Mouse (Mus musculus): ENCODE results near the gene Tbl2. TPM values are rescaled to one million over a fixed set of nuclear protein-coding genes. Genes with fewer than 3 reads are reported as not detected.

Tbl2 gene
- polyA plus RNA-seq, 1 experiment from 2014 or later: 13.7 TPM

DNA sequence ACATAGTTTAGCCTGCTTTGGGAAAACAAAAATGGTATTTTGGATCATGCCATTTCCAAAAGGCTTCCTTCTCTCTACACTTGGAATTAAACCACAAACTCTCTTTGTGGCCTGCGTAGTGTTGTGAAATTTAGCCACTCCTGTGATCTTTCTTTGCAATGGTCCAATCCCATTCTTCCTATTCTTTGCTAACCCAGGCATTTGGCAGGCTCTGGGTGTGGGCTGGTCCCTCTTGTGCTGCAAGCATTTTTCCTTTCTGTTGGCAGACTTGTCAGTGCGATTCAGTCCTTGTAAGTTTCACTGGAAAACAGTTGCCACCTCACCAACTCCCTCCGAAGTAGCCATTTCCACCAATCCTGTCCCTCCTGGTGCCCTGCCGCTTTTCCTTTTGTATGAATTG, 11.8 kb downstream of the Tbl2 start:
- Histone ChIP-seq H3K27me3 (no peaks in the 10 kb centered on the region), H3K4me1 (replicated peaks) (no peaks in the 10 kb centered on the region), H3K4me2 (replicated peaks) (no peak overlapping the region), H3K9me3 (no peaks in the 10 kb centered on the region), H3K4me3 (replicated peaks) (no peak overlapping the region), H3K9ac (replicated peaks) (no peak overlapping the region), H3K27ac (no peak overlapping the region), H3K36me3 (peaks cover 68% of the 10 kb centered on the region)
- no peak for ATAC-seq
- over 99% methylated on average over 4 of the region's 4 CpGs for WGBS

- Histone ChIP-seq H3K4me3 (replicated peaks) (no peak overlapping the region), H3K9me3 (no peaks in the 10 kb centered on the region), H3K4me2 (replicated peaks) (no peak overlapping the region), H3K9ac (replicated peaks) (no peak overlapping the region), H3K27ac (no peak overlapping the region), H3K4me1 (replicated peaks) (no peaks in the 10 kb centered on the region), H3K27me3 (no peaks in the 10 kb centered on the region), H3K36me3 (peaks cover 64% of the 10 kb centered on the region)
- WGBS: 94% methylated on average over 7 of the region's 7 CpGs
- ATAC-seq: no peak
Observed at GRCm38 (mm10) chr5:135161650-135162049, 12.2 kb downstream of the Tbl2 start.

DNA sequence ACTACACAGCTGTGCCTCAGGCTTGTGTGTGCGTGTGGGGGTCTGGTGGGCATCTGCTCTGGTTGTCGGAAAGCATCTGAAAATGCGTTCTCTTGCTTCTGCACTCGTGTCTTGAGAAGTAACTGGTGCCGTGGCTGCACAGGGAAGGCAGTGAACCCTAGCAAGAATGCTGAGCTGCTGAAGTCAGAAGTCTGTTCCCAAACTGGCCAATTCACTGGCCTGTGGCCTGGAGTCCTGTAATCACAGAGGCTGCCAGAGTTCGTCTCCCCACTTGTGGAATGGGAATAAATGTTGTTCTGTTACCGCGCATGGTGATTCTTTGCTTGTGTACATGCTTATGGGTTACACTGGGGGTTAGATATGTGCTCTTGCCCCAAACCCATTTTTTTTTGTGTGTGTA, 12.9 kb downstream of the Tbl2 start:
- Histone ChIP-seq H3K9me3 (no peaks in the 10 kb centered on the region), H3K4me1 (replicated peaks) (no peaks in the 10 kb centered on the region), H3K27ac (no peak overlapping the region), H3K4me3 (replicated peaks) (no peak overlapping the region), H3K36me3 (peaks cover 57% of the 10 kb centered on the region), H3K4me2 (replicated peaks) (no peak overlapping the region), H3K9ac (replicated peaks) (no peak overlapping the region), H3K27me3 (no peaks in the 10 kb centered on the region)
- 95% methylated on average over 8 of the region's 8 CpGs for WGBS
- ATAC-seq: no peak

GRCm38 (mm10) chr5:135162821-135163220, 13.4 kb downstream of the Tbl2 start:
- WGBS: 95% methylated on average over 6 of the region's 6 CpGs
- ATAC-seq: no peak
- Histone ChIP-seq H3K27me3 (no peaks in the 10 kb centered on the region), H3K9me3 (no peaks in the 10 kb centered on the region), H3K9ac (replicated peaks) (no peak overlapping the region), H3K4me2 (replicated peaks) (no peak overlapping the region), H3K4me1 (replicated peaks) (no peaks in the 10 kb centered on the region), H3K4me3 (replicated peaks) (no peak overlapping the region), H3K36me3 (peaks cover 53% of the 10 kb centered on the region), H3K27ac (no peak overlapping the region)

GRCm38 (mm10) chr5:135166909-135167308, 17.5 kb downstream of the Tbl2 start:
- 90% methylated on average over 4 of the region's 4 CpGs for WGBS

GRCm38 (mm10) chr5:135167469-135167868, 18.0 kb downstream of the Tbl2 start:
- Histone ChIP-seq H3K27me3 (no peaks in the 10 kb centered on the region), H3K9ac (replicated peaks) (no peak overlapping the region), H3K9me3 (no peaks in the 10 kb centered on the region), H3K27ac (peak overlapping the region; percentile 99), H3K36me3 (peaks cover 20% of the 10 kb centered on the region), H3K4me1 (replicated peaks) (peaks cover 14% of the 10 kb centered on the region), H3K4me2 (replicated peaks) (peak overlapping the region; percentile 73; the same call in 1 of the 2 replicates), H3K4me3 (replicated peaks) (no peak overlapping the region)
- ATAC-seq: no peak
- 96% methylated on average over 4 of the region's 4 CpGs for WGBS

More at GRCm38 (mm10) chr5:135166909-135167308, 17.5 kb downstream of the Tbl2 start:
- H3K27ac ChIP-seq: no peak overlapping the region
- no peak overlapping the region for H3K4me3 ChIP-seq (replicated peaks)
- no peaks in the 10 kb centered on the region for H3K9me3 ChIP-seq
- H3K4me2 ChIP-seq (replicated peaks): no peak overlapping the region
- H3K4me1 ChIP-seq (replicated peaks): peaks cover 14% of the 10 kb centered on the region
- no peak for ATAC-seq
- H3K9ac ChIP-seq (replicated peaks): no peak overlapping the region
- H3K27me3 ChIP-seq: no peaks in the 10 kb centered on the region
- peaks cover 20% of the 10 kb centered on the region for H3K36me3 ChIP-seq

DNA sequence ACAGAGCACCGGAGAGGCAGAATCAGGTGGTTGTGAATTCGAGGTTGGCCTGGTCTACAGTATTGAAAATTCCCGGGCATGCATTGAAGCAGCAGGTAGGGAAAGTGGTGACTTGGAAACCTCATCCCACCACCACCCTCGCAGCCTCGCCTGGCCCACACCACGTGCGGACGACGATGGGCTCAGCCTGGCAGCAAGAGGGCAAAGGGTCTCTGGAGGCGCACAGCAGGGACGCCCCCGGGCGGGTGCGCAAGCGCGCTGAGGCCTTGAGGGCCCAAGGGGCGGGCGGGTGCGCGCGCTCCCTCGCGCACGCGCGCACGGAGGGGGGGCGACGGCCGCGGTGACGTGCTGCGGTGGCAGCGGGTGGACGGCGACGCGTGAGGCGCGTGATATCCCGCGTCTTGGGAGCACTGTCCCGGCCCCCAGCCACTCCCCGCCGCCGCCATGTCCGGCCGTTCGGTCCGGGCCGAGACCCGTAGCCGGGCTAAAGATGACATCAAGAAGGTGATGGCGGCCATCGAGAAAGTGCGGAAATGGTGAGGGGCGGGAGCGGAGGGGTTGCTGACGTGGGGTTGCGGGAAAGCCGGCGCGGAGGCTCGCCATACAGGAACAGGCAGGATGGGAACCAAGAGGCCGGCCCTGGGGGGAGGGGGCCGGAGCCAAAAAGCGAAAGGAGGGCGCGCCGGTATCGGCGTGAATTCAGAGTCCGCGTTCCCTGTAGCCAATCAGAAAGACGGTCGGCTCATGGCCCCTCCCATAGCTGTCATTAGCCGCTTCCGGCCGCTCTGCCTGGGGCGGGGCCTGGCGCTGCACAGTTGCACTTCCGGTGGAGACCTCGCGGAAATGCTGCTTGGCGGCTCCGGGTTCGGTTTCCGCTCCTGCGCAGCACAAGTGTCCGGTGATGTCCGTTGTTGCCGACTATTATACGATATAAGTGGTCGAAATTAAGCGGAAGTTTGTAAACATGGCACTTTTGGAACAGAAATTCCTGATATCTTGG, 18.9 kb downstream of the Tbl2 start, which contains the start of gene Bcl7b:
Bcl7b (plus strand) TSS at position 221 of the 1,000 bp plus-strand sequence.
- peak; percentile 97 for ATAC-seq
- Histone ChIP-seq H3K4me1 (replicated peaks) (peaks cover 14% of the 10 kb centered on the region), H3K4me2 (replicated peaks) (peak within 1 kb of the TSS; percentile 73), H3K27ac (peak within 1 kb of the TSS; percentile 99), H3K4me3 (replicated peaks) (peak within 1 kb of the TSS; percentile 64), H3K36me3 (peaks cover 22% of the 10 kb centered on the region), H3K9me3 (no peaks in the 10 kb centered on the region), H3K9ac (replicated peaks) (peak within 1 kb of the TSS; percentile 80), H3K27me3 (no peaks in the 10 kb centered on the region)
- 2% methylated on average over 86 of the region's 95 CpGs for WGBS

- Histone ChIP-seq H3K36me3 (peaks cover 32% of the 10 kb centered on the region), H3K4me3 (replicated peaks) (peak overlapping the region; percentile 64), H3K9ac (replicated peaks) (peak overlapping the region; percentile 64; the same call in 1 of the 2 replicates), H3K27me3 (no peaks in the 10 kb centered on the region), H3K4me1 (replicated peaks) (peaks cover 14% of the 10 kb centered on the region), H3K27ac (peak overlapping the region; percentile 99; the same call in 1 of the 2 replicates), H3K9me3 (no peaks in the 10 kb centered on the region), H3K4me2 (replicated peaks) (peak overlapping the region; percentile 73)
- ATAC-seq: no peak
- 90% methylated on average over 5 of the region's 5 CpGs for WGBS
Observed at GRCm38 (mm10) chr5:135169479-135169878, 20.0 kb downstream of the Tbl2 start.

- Histone ChIP-seq H3K4me2 (replicated peaks) (no peak overlapping the region), H3K27ac (no peak overlapping the region), H3K4me1 (replicated peaks) (peaks cover 14% of the 10 kb centered on the region), H3K9me3 (no peaks in the 10 kb centered on the region), H3K27me3 (no peaks in the 10 kb centered on the region), H3K36me3 (peaks cover 50% of the 10 kb centered on the region), H3K9ac (replicated peaks) (no peak overlapping the region), H3K4me3 (replicated peaks) (no peak overlapping the region)
- WGBS: 94% methylated on average over 6 of the region's 6 CpGs
- no peak for ATAC-seq
Observed at GRCm38 (mm10) chr5:135171688-135172220, 22.3 kb downstream of the Tbl2 start.

GRCm38 (mm10) chr5:135172986-135173385, 23.5 kb downstream of the Tbl2 start:
- H3K4me2 ChIP-seq (replicated peaks): no peak overlapping the region
- H3K9me3 ChIP-seq: no peaks in the 10 kb centered on the region
- WGBS: 98% methylated on average over 5 of the region's 5 CpGs
- ATAC-seq: no peak
- H3K27ac ChIP-seq: no peak overlapping the region
- H3K4me3 ChIP-seq (replicated peaks): no peak overlapping the region
- H3K27me3 ChIP-seq: no peaks in the 10 kb centered on the region
- peaks cover 63% of the 10 kb centered on the region for H3K36me3 ChIP-seq
- H3K9ac ChIP-seq (replicated peaks): no peak overlapping the region
- peaks cover 14% of the 10 kb centered on the region for H3K4me1 ChIP-seq (replicated peaks)

DNA sequence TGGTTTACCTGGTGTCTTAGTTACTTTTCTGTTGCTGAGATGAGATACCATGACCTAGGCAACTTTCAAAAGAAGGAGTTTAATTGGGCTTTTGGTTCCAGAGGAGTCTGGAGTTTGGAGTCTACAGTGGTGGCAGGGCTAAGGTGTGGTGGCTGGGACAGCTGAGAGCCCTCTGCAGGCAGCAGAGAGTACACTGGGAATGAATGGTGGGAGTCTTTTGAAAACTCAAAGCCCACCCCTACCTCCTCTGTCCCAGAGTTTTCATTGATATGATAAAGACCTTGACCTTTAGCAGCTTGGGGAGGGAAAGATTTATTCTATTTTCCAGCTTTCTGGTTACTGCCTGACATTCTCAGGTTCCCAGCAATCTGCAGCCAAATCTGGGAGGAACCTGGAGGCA, 25.6 kb downstream of the Tbl2 start:
- H3K27me3 ChIP-seq: no peaks in the 10 kb centered on the region
- no peak overlapping the region for H3K4me3 ChIP-seq (replicated peaks)
- no peak overlapping the region for H3K9ac ChIP-seq (replicated peaks)
- no peak overlapping the region for H3K27ac ChIP-seq
- H3K9me3 ChIP-seq: no peaks in the 10 kb centered on the region
- ATAC-seq: no peak
- peaks cover 4% of the 10 kb centered on the region for H3K4me1 ChIP-seq (replicated peaks)
- H3K4me2 ChIP-seq (replicated peaks): no peak overlapping the region
- peaks cover 83% of the 10 kb centered on the region for H3K36me3 ChIP-seq

DNA sequence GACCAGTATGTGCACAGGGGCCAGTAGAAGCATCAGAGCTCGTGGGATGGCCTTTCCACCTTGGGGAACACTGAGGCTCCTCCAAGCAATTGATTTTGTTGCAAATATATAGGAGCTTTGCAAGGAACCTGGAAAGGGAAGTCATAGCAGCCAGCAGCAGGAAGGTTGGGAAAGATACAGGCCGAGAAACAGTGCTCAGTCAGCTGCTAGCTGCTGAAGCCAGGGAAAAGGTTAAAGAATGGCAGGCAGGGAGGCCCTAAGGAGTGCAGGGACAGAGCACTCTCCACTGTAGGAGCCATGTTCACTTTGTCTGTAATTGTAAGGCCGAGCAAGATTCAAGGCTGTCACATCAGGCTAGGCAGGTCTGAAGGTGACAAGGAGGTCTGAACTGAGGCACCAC, 29.1 kb downstream of the Tbl2 start:
- no peak for ATAC-seq
- 89% methylated on average over 3 of the region's 3 CpGs for WGBS
- peaks cover 84% of the 10 kb centered on the region for H3K36me3 ChIP-seq
- no peaks in the 10 kb centered on the region for H3K4me1 ChIP-seq (replicated peaks)
- H3K9ac ChIP-seq (replicated peaks): no peak overlapping the region; the same call in 1 of the 2 replicates
- no peaks in the 10 kb centered on the region for H3K27me3 ChIP-seq
- no peak overlapping the region for H3K27ac ChIP-seq
- H3K9me3 ChIP-seq: no peaks in the 10 kb centered on the region
- no peak overlapping the region for H3K4me3 ChIP-seq (replicated peaks)
- no peak overlapping the region for H3K4me2 ChIP-seq (replicated peaks)

Measured in midbrain, embryonic 13.5 days (tissue).